Mouse (Mus musculus): ENCODE results near the gene Rpl10a. TPM values are rescaled to one million over a fixed set of nuclear protein-coding genes. Genes with fewer than 3 reads are reported as not detected.

The Rpl10a gene
- 1,161 and 1,582 TPM in 2 replicates for total RNA-seq (2014; rRNA removed)
- 366 and 462 TPM in 2 replicates for polyA plus RNA-seq (2015; fragmentation: Nextera tagmentation; extraction: Ambion mirVana)

DNA sequence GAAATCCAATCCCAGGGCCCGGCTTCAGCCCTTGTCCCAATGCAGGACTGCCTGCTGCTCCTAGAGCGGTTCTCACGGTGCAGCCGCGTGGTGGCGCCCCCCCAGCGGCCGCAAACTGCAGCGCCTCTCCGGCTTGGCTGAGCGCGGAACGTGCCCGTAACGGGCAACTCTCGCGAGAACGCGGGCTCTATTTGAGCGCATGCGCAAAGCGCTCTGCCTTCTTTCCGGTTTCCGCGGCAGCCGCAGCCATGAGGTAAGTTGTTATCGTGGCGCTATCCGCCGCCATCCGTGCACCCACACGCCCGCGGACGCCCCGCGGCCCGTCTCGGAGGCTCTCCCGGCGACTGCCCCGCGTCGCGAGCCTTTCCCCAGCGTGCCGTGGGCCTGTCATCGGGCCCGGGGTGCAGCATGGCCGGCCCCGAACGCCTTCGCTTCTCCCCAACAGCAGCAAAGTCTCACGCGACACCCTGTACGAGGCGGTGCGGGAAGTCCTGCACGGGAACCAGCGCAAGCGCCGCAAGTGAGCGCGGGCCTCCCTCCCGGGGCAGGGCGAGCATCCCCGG is at the start of gene Rpl10a:
Rpl10a (plus strand) TSS at position 106 of the 563 bp plus-strand sequence.
- Histone ChIP-seq H3K27me3 (ENCODE audit: insufficient read depth, low read length) (no peaks in the 10 kb centered on the region), H3K9ac (peak within 1 kb of the TSS; percentile 93), H3K4me1 (ENCODE audit: insufficient read depth) (peaks cover 14% of the 10 kb centered on the region), H3K4me2 (ENCODE audit: low read depth) (peak within 1 kb of the TSS; percentile 79), H3K27ac (ENCODE audit: low read depth, low read length) (peak within 1 kb of the TSS; percentile 95), H3K4me3 (ENCODE audit: low read depth, low read length) (peak within 1 kb of the TSS; percentile 59), H3K9me3 (ENCODE audit: low read length) (no peaks in the 10 kb centered on the region), H3K36me3 (ENCODE audit: insufficient read depth) (peaks cover 18% of the 10 kb centered on the region)
- ATAC-seq (peak; percentile 95), DNase-seq (peak; percentile 99)
- TF ChIP-seq CTCF (IDR thresholded peaks at IDR 0.05; ENCODE audit: low read depth): peak; percentile 92
- WGBS: 3% methylated on average over 67 of the region's 67 CpGs

DNA sequence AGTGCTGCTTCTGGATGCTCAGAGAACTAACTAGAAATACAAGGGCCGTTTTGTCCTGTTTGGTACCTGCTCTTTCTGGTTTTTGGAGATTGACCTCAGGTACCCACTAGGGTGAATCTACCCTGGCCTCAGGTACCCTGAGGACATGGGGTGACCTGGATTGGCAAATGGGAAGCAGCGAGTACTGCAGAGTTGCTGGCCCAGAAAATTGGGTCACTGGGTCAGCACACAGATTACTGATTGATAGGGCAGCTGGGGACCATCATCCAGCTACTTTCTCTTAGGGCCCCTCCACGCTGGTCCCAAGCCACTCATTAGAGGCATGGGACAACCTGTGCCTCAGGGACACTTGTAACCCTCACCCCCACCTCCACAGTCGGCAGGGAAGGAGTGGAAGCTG is 49.0 kb upstream of the Rpl10a start:
- no peaks in the 10 kb centered on the region for H3K27me3 ChIP-seq (ENCODE audit: insufficient read depth, low read length)
- TF ChIP-seq CTCF (IDR thresholded peaks at IDR 0.05; ENCODE audit: low read depth): no peak
- DNase-seq (no peak), ATAC-seq (no peak)
- H3K9me3 ChIP-seq (ENCODE audit: low read length): no peaks in the 10 kb centered on the region
- no peak overlapping the region for H3K4me3 ChIP-seq (ENCODE audit: low read depth, low read length)
- no peak overlapping the region for H3K27ac ChIP-seq (ENCODE audit: low read depth, low read length)
- H3K36me3 ChIP-seq (ENCODE audit: insufficient read depth): no peaks in the 10 kb centered on the region
- no peak overlapping the region for H3K9ac ChIP-seq
- H3K4me1 ChIP-seq (ENCODE audit: insufficient read depth): no peaks in the 10 kb centered on the region
- no peak overlapping the region for H3K4me2 ChIP-seq (ENCODE audit: low read depth)
- 58% methylated on average over 4 of the region's 4 CpGs for WGBS

DNA sequence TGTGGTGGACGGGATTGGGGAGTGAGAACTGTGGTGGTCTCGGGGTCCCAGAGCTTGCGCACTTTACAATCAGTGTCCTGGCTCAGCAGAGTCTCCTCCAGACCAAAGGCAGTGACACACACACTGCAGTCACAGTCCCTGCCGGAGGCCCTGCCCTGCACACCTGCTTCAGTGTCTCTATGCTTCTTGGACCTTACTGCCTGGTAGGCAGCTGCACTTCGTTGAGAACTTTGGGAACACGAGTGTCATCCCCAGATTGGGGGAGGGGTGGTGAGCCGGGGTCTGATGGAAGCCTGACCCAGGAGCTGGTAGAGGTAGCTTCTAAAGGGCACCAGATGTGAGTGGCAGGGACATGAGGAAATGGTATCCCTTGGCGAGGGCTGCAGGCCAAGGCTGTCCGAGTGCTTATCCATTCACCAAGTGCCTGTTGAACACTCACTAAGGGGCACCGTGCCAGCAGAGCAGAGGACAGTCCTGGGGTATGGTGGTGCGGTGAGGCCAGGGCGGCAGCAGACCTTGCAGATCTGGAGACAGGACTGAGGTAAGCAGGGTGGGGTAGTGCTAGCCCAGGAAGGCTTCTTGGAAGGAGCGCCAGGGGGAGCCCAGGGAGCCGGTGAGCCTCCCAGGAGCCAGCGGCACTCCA is 48.4 kb upstream of the Rpl10a start:
- Histone ChIP-seq H3K9me3 (ENCODE audit: low read length) (no peaks in the 10 kb centered on the region), H3K36me3 (ENCODE audit: insufficient read depth) (no peaks in the 10 kb centered on the region), H3K4me2 (ENCODE audit: low read depth) (no peak overlapping the region), H3K4me1 (ENCODE audit: insufficient read depth) (no peaks in the 10 kb centered on the region), H3K27me3 (ENCODE audit: insufficient read depth, low read length) (no peaks in the 10 kb centered on the region), H3K4me3 (ENCODE audit: low read depth, low read length) (no peak overlapping the region), H3K9ac (no peak overlapping the region), H3K27ac (ENCODE audit: low read depth, low read length) (no peak overlapping the region)
- DNase-seq: no peak
- WGBS: 67% methylated on average over 15 of the region's 15 CpGs
- no peak for TF ChIP-seq CTCF (IDR thresholded peaks at IDR 0.05; ENCODE audit: low read depth)
- ATAC-seq: no peak

DNA sequence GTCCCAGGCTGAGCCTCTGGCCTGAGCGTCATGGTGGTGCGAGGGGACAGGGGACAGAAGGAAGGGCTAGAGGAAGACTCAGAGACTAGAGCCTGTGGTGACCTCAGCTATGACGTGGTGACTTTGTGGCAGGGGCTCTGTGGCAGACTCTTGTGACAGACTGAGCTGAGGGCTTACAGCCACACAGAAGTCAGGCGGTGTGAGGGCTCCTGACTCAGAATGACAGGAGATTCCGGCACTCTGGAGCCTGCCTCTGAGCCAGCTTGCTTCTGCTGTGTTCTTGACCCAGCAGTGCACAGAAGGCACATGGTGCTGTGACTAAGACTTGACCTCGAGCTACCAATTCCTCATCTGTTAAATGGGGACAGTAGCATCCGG is 47.9 kb upstream of the Rpl10a start:
- no peak for TF ChIP-seq CTCF (IDR thresholded peaks at IDR 0.05; ENCODE audit: low read depth)
- H3K27me3 ChIP-seq (ENCODE audit: insufficient read depth, low read length): no peaks in the 10 kb centered on the region
- H3K4me2 ChIP-seq (ENCODE audit: low read depth): no peak overlapping the region
- DNase-seq (no peak), ATAC-seq (no peak)
- H3K4me3 ChIP-seq (ENCODE audit: low read depth, low read length): no peak overlapping the region
- 82% methylated on average over 7 of the region's 7 CpGs for WGBS
- H3K4me1 ChIP-seq (ENCODE audit: insufficient read depth): no peaks in the 10 kb centered on the region
- H3K9me3 ChIP-seq (ENCODE audit: low read length): no peaks in the 10 kb centered on the region
- H3K27ac ChIP-seq (ENCODE audit: low read depth, low read length): no peak overlapping the region
- H3K9ac ChIP-seq: no peak overlapping the region
- H3K36me3 ChIP-seq (ENCODE audit: insufficient read depth): no peaks in the 10 kb centered on the region

DNA sequence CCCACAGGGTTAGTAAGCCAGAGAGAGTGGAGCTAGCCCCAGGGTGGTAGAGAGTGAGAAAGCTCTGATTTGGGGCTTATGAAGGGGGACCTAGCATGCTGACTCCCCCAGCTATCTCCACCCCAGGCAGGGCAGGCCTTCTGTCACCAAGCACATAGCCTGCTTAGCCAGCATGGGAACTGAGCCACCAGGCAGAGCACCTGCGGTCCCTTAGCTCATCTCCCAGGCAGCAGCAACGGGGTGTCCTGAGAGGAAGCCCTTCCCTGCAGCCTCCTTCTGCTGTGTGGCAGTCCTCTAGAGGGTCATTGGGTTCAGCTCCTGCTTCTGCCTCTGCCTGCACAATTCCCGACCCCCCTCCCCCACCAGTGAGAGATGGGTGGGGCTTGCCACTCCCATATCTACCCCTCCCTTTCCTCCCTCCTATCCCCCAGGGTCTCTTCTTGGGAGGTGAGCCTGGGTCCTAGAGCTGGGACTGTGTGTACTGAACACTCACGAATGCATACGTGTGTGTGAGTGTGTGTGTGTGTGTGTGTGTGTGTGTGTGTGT is 47.4 kb upstream of the Rpl10a start:
- DNase-seq (no peak), ATAC-seq (no peak)
- Histone ChIP-seq H3K27me3 (ENCODE audit: insufficient read depth, low read length) (no peaks in the 10 kb centered on the region), H3K9me3 (ENCODE audit: low read length) (no peaks in the 10 kb centered on the region), H3K4me2 (ENCODE audit: low read depth) (no peak overlapping the region), H3K4me1 (ENCODE audit: insufficient read depth) (no peaks in the 10 kb centered on the region), H3K36me3 (ENCODE audit: insufficient read depth) (no peaks in the 10 kb centered on the region), H3K9ac (no peak overlapping the region), H3K4me3 (ENCODE audit: low read depth, low read length) (no peak overlapping the region), H3K27ac (ENCODE audit: low read depth, low read length) (no peak overlapping the region)
- no peak for TF ChIP-seq CTCF (IDR thresholded peaks at IDR 0.05; ENCODE audit: low read depth)
- WGBS: 59% methylated on average over 5 of the region's 5 CpGs

DNA sequence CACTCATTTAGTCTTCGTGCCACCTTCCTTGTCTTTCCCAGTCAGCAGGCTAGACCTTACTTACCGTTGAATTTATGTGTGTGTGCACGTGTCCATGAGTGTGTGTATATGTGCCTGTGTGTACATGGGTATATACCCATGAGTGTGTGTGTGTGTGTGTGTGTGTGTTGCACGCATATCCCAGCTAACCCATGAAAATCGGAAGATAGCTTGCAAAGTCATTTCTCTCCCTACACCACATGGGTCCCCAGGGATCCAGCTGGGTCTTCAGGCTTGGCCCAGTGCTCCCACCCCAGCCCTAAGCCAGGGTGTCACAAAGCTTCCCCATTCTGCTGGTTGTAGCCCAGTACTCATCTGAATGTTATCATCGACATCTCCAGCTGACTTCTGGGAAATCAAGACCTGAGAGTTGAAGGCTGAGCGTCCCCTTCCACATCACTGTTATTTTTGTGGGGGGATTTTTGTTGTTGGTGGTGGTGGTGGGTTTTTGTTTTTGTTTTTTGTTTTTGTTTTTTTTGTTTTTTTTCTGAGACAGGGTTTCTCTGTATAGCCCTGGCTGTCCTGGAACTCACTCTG is 46.3 kb upstream of the Rpl10a start:
- Histone ChIP-seq H3K27me3 (ENCODE audit: insufficient read depth, low read length) (no peaks in the 10 kb centered on the region), H3K36me3 (ENCODE audit: insufficient read depth) (no peaks in the 10 kb centered on the region), H3K27ac (ENCODE audit: low read depth, low read length) (no peak overlapping the region), H3K9me3 (ENCODE audit: low read length) (no peaks in the 10 kb centered on the region), H3K4me2 (ENCODE audit: low read depth) (no peak overlapping the region), H3K4me1 (ENCODE audit: insufficient read depth) (no peaks in the 10 kb centered on the region), H3K9ac (no peak overlapping the region), H3K4me3 (ENCODE audit: low read depth, low read length) (no peak overlapping the region)
- ATAC-seq (no peak), DNase-seq (no peak)
- no peak for TF ChIP-seq CTCF (IDR thresholded peaks at IDR 0.05; ENCODE audit: low read depth)
- 94% methylated on average over 7 of the region's 7 CpGs for WGBS

DNA sequence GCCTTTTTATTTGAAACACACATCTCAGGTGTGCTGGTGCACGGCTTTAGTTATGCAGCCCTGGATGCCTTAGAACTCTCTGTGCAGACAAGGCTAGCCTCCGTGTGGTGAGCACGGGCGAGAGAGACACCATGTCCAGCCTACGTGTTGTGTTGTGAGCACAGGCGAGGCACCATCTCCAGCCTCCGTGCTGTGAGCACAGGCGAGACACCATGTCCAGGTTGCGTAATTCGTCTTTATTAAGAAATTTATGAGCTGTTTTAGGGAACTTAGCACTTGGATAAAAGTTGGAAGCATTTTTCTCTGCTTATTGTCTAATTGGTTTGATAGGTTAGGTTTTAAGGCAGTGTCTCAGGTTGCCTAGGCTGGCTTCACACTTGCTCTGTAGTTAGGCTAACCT is 45.1 kb upstream of the Rpl10a start:
- WGBS: 91% methylated on average over 10 of the region's 10 CpGs
- H3K4me2 ChIP-seq (ENCODE audit: low read depth): no peak overlapping the region
- no peaks in the 10 kb centered on the region for H3K4me1 ChIP-seq (ENCODE audit: insufficient read depth)
- H3K27me3 ChIP-seq (ENCODE audit: insufficient read depth, low read length): no peaks in the 10 kb centered on the region
- no peak for ATAC-seq
- TF ChIP-seq CTCF (IDR thresholded peaks at IDR 0.05; ENCODE audit: low read depth): no peak
- H3K9me3 ChIP-seq (ENCODE audit: low read length): no peaks in the 10 kb centered on the region
- no peak for DNase-seq
- no peak overlapping the region for H3K9ac ChIP-seq
- H3K4me3 ChIP-seq (ENCODE audit: low read depth, low read length): no peak overlapping the region
- H3K27ac ChIP-seq (ENCODE audit: low read depth, low read length): no peak overlapping the region
- no peaks in the 10 kb centered on the region for H3K36me3 ChIP-seq (ENCODE audit: insufficient read depth)
